1 mouse cellular context compared by ENCODE assay signal in the genomic region with DNA sequence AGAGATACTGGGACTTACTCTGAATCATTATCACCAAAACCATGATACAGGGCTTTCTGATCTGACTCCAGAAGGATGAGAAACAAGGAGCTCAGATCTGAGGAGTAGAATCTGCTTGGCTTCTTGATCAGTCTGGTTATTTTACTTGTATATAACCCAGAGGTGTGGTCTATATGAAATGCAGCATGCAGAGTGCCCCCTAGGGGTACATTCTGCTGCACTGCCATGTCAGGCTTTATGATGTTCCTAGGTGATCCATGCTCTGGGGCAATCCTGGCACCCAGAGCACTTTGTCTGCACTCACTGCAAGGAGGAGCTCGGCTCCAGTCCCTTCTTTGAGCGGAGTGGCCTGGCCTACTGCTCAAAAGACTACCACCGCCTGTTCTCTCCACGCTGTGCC.
A peak's percentile ranks its signal among the peaks of the same experiment; 100 is the strongest.
TF ChIP-seq lines count a peak whose summit lies in the region.

No protein-coding gene starts in this region.

TF ChIP-seq in MEL, 35 proteins besides CTCF, POLR2A, EP300 and RAD21:
- TF ChIP-seq USF2 (IDR thresholded peaks at IDR 0.05; ENCODE audit: borderline replicate concordance in 1 of 2, insufficient read depth in 1 of 2, low read depth in 1 of 2, low read length in 2 of 2) (no peak), POLR2AphosphoS2 (IDR thresholded peaks at IDR 0.05; ENCODE audit: low read length) (no peak), RCOR1 (IDR thresholded peaks at IDR 0.05; ENCODE audit: low read depth, low read length) (no peak), GATA1 (IDR thresholded peaks at IDR 0.05; ENCODE audit: low read depth, low read length) (no peak), SMC3 (IDR thresholded peaks at IDR 0.05; ENCODE audit: low read depth, low read length) (0 out of 2 replicates have a peak, but pooled peaks have one; percentile 22)
